Mouse (Mus musculus) stomach, embryonic 14.5 days (tissue): Measurements from ENCODE around the gene Kcnq2. TPM values are rescaled to one million over a fixed set of nuclear protein-coding genes. Genes with fewer than 3 reads are reported as not detected.

ENCODE experiments used
- ATAC-seq: fragments of 200-750 bp; cut with Nextera tagmentation; 2 replicates; pipeline ENCODE4 v1.8.0; 2017; ENCODE audit warnings: low read depth, moderate TSS enrichment; ENCODE audit not compliant: insufficient number of reproducible peaks, insufficient read depth, low FRiP score
- H3K27ac ChIP-seq: fragments of 300-500 bp; sonication (generic); 2 replicates; pipeline ENCODE4 v1.5.1; 2014; ENCODE audit warnings: mild to moderate bottlenecking, low read length, moderate library complexity, mixed read lengths
- H3K27me3 ChIP-seq: fragments of 300-500 bp; sonication (generic); 2 replicates; pipeline ENCODE4 v1.6.1; 2014; ENCODE audit warnings: low read length, control low read depth, mixed read lengths; ENCODE audit not compliant: control insufficient read depth, insufficient read depth
- H3K36me3 ChIP-seq: fragments of 300-500 bp; sonication (generic); 2 replicates; pipeline ENCODE4 v1.6.1; 2014; ENCODE audit warnings: mild to moderate bottlenecking, control low read depth, low read length, moderate library complexity, mixed read lengths; ENCODE audit not compliant: control insufficient read depth, insufficient read depth
- H3K4me1 ChIP-seq: fragments of 300-500 bp; sonication (generic); 2 replicates; pipeline ENCODE4 v1.6.1; 2014; ENCODE audit warnings: low read length, control low read depth, mixed read lengths; ENCODE audit not compliant: control insufficient read depth, insufficient read depth
- H3K4me2 ChIP-seq: fragments of 300-500 bp; sonication (generic); replicated peaks from 2 replicates; pipeline ENCODE4 v1.6.1; 2014; ENCODE audit warnings: low read depth, low read length, control low read depth
- H3K4me3 ChIP-seq: fragments of 300-500 bp; sonication (generic); 2 replicates; pipeline ENCODE4 v1.5.1; 2014; ENCODE audit warnings: low read depth, low read length, control low read depth
- H3K9ac ChIP-seq: fragments of 300-500 bp; sonication (generic); replicated peaks from 2 replicates; pipeline ENCODE4 v1.6.1; 2014; ENCODE audit warnings: low read depth, mild to moderate bottlenecking, control low read depth, low read length, moderate library complexity, mixed read lengths
- H3K9me3 ChIP-seq: fragments of 300-500 bp; sonication (generic); 2 replicates; pipeline ENCODE4 v1.6.1; 2016; ENCODE audit warnings: low read depth, low read length, control low read depth; ENCODE audit not compliant: control insufficient read depth
- WGBS: fragments of 180-500 bp; shearing (Covaris S2); extraction: QIAGEN DNeasy Blood & Tissue Kit; methylation state at CpG from one replicate; pipeline ENCODE4 v1.1.7; 2014; 5-methylcytosine and 5-hydroxymethylcytosine counted together
- polyA plus RNA-seq: library from polyadenylated mRNA; unstranded; fragments of >200 nt; fragmentation: Nextera tagmentation; extraction: Ambion mirVana; gene quantifications from 2 replicates; pipeline ENCODE4 v1.2.1, GENCODE M21; 2014

The Kcnq2 gene
- polyA plus RNA-seq, 1 experiment from 2014 or later, result 3.0 TPM

DNA sequence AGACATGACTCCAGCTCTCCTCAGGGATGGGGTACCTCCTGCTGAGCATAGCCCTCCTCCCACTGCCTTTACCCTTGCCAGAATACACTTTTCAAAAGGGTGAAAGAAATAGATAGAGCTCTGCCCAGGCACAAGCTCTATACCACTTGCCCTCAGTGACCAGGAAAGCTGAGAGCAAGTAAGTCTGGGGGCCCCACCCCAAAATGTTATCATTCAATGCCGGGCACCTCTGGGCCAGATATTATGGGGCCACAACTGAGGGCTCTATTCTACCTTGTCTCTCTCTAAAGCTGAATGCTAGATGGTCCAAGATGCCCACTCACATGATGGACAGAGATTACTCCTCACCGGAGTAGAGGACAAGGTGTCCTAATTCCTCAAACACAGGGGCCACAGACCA, 55.6 kb downstream of the Kcnq2 start:
- Histone ChIP-seq H3K27me3 (no peaks in the 10 kb centered on the region), H3K4me1 (no peaks in the 10 kb centered on the region), H3K9me3 (no peaks in the 10 kb centered on the region), H3K36me3 (no peaks in the 10 kb centered on the region), H3K27ac (no peak overlapping the region), H3K9ac (no peak overlapping the region), H3K4me2 (no peak overlapping the region), H3K4me3 (no peak overlapping the region)
- ATAC-seq, result no peak
- WGBS, result 92% methylated on average over 2 of the region's 2 CpGs

DNA sequence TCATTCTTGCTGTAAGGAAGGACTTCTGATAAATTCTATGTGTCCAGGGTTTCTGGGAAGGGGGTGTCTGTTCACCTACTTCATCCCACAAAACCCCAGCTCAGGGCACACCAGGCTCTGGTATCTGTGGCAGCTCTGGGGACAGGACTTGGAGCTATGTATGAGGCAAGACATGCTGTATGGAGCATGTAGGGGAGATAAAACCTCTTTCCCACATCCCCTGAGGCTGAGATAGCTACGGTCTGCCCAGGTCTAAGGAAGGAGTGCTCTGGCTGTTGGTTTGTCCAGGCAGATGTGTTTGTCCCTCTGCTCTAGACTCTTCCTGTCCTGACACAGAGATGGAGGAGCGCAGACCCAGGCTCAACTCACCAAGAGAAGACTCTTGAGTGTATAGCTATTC, 56.2 kb downstream of the Kcnq2 start:
- WGBS, result 85% methylated on average over 2 of the region's 2 CpGs
- Histone ChIP-seq H3K9me3 (no peaks in the 10 kb centered on the region), H3K27me3 (no peaks in the 10 kb centered on the region), H3K4me3 (no peak overlapping the region), H3K4me1 (no peaks in the 10 kb centered on the region), H3K27ac (no peak overlapping the region), H3K4me2 (no peak overlapping the region), H3K9ac (no peak overlapping the region), H3K36me3 (no peaks in the 10 kb centered on the region)
- ATAC-seq, result no peak

DNA sequence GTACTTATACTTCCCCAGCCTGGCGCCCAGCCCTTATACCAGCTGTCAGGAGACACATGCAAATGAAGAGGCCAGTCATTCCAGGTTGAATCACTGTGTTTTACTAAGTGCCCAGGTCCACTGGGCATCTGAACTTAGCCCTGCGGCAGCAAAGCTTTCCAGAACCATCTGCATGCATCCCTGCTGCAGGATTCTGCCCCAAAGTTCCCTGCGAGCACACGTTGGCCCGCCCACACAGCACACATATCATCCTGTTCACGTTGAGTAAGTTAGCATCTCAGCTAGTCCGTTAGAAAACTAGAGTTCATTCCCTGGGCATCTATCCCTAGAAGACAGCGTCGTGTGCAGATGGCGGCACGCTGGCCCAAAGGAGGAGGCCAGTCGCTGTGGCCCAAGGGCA, 59.6 kb downstream of the Kcnq2 start:
- no peak for ATAC-seq
- H3K9me3 ChIP-seq, result no peaks in the 10 kb centered on the region
- no peaks in the 10 kb centered on the region for H3K36me3 ChIP-seq
- no peak overlapping the region for H3K4me3 ChIP-seq
- 84% methylated on average over 12 of the region's 12 CpGs for WGBS
- H3K4me2 ChIP-seq, result no peak overlapping the region
- H3K27ac ChIP-seq, result no peak overlapping the region
- H3K4me1 ChIP-seq, result no peaks in the 10 kb centered on the region
- H3K27me3 ChIP-seq, result no peaks in the 10 kb centered on the region
- H3K9ac ChIP-seq, result no peak overlapping the region

DNA sequence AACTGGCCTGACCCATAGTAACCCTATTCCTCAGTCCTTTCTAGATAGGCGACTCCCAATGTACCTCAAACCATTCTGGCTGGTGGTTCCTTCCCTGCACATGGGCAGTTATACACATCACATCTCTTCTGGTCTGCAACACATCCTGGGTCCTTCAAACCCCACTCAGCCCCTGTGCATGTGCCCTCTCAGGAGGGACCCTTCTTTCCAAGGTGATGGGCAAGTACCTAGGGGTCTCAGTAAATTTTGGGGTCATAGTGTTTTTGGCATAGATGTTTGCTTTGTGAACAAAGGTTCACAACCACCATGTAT, 62.7 kb downstream of the Kcnq2 start:
- no peak for ATAC-seq
- no peaks in the 10 kb centered on the region for H3K36me3 ChIP-seq
- H3K9me3 ChIP-seq, result no peaks in the 10 kb centered on the region
- H3K4me1 ChIP-seq, result no peaks in the 10 kb centered on the region
- WGBS, result 4% methylated on average over 1 of the region's 1 CpGs
- H3K27ac ChIP-seq, result no peak overlapping the region
- no peak overlapping the region for H3K4me2 ChIP-seq
- H3K9ac ChIP-seq, result no peak overlapping the region
- no peak overlapping the region for H3K4me3 ChIP-seq
- H3K27me3 ChIP-seq, result no peaks in the 10 kb centered on the region

- no peaks in the 10 kb centered on the region for H3K9me3 ChIP-seq
- H3K9ac ChIP-seq, result no peak overlapping the region
- WGBS, result 55% methylated on average over 7 of the region's 7 CpGs
- H3K27ac ChIP-seq, result no peak overlapping the region
- no peaks in the 10 kb centered on the region for H3K27me3 ChIP-seq
- H3K4me1 ChIP-seq, result no peaks in the 10 kb centered on the region
- no peak overlapping the region for H3K4me2 ChIP-seq
- no peak overlapping the region for H3K4me3 ChIP-seq
- H3K36me3 ChIP-seq, result no peaks in the 10 kb centered on the region
- ATAC-seq, result peak; percentile 71; the same call in 1 of the 2 replicates
Measured at GRCm38 (mm10) chr2:181071706-181072402, 63.2 kb downstream of the Kcnq2 start.

DNA sequence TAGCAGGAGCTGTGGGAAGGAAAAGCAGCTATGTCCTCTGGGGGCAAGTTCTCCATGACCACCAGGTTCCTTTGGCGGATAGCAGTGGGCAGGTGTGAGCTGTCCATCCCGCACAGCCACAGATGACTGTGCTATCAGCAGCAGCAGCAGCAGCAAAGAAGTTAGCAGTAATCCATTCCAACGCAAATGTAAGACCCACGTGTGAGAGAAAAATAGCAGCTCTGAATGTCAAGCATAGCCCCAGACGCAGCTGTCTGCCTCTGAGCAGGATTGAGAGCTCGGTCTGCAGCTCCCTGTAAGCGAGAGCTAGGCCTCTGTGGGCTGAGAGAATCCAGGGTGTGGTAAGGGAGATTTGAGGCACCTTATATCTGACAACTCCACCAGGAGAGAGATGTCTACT, 65.0 kb downstream of the Kcnq2 start:
- no peak overlapping the region for H3K4me2 ChIP-seq
- no peaks in the 10 kb centered on the region for H3K4me1 ChIP-seq
- no peaks in the 10 kb centered on the region for H3K36me3 ChIP-seq
- 0 out of 2 replicates have a peak overlapping the region, but pooled peaks have one; percentile 6 for H3K9ac ChIP-seq
- H3K4me3 ChIP-seq, result no peak overlapping the region
- H3K27ac ChIP-seq, result no peak overlapping the region
- WGBS, result 40% methylated on average over 7 of the region's 7 CpGs
- no peaks in the 10 kb centered on the region for H3K9me3 ChIP-seq
- no peak for ATAC-seq
- H3K27me3 ChIP-seq, result no peaks in the 10 kb centered on the region

DNA sequence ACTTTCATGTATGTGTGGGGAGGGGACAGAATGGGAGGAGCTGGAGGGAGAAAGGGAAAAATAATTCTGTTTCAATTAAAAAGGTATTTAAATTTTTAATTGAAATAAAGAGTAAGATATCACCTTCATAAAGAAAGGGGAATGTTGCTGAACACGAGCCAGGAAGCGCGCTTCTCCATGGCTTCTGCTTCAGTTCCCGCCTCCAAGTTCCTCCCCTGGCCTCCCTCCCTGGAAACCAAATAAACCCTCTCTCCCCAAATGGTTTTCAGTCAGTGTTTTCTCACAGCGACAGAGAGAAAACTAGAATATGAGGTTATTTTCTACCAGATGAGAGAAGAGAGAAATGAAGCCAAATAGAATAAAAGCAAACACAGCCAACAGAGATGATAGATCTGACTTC, 66.6 kb downstream of the Kcnq2 start:
- Histone ChIP-seq H3K9ac (no peak overlapping the region), H3K4me2 (no peak overlapping the region), H3K4me1 (no peaks in the 10 kb centered on the region), H3K9me3 (no peaks in the 10 kb centered on the region), H3K27ac (no peak overlapping the region), H3K27me3 (no peaks in the 10 kb centered on the region), H3K36me3 (no peaks in the 10 kb centered on the region), H3K4me3 (no peak overlapping the region)
- no peak for ATAC-seq
- 71% methylated on average over 5 of the region's 5 CpGs for WGBS

GRCm38 (mm10) chr2:181065827-181066226, 69.3 kb downstream of the Kcnq2 start:
- no peak for ATAC-seq
- Histone ChIP-seq H3K4me2 (no peak overlapping the region), H3K36me3 (no peaks in the 10 kb centered on the region), H3K27me3 (no peaks in the 10 kb centered on the region), H3K9ac (no peak overlapping the region), H3K4me1 (no peaks in the 10 kb centered on the region), H3K9me3 (no peaks in the 10 kb centered on the region), H3K27ac (no peak overlapping the region), H3K4me3 (no peak overlapping the region)
- 37% methylated on average over 4 of the region's 4 CpGs for WGBS

DNA sequence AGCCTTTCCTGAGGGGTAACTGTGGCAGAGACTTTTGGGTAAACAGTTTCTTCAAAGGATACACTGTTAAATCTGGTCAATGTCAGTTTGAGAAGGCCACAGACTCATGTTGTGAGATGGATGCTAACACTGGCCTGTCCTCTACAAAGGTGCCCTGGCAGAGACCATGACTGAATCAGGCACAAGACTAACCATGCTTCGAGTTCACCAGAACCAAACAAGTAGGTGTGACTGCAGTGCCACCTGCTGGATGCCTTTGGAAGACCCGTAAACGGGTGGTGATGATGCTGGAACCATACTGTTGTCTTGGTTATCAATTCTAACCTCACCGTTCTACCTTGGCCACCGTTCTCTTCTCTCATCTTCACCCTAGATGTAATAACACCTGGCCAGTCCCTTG, 75.0 kb downstream of the Kcnq2 start:
- Histone ChIP-seq H3K27ac (no peak overlapping the region), H3K4me3 (no peak overlapping the region), H3K36me3 (no peaks in the 10 kb centered on the region), H3K27me3 (no peaks in the 10 kb centered on the region), H3K9ac (no peak overlapping the region), H3K4me1 (no peaks in the 10 kb centered on the region), H3K4me2 (no peak overlapping the region), H3K9me3 (no peaks in the 10 kb centered on the region)
- WGBS, result 19% methylated on average over 5 of the region's 5 CpGs
- 0 out of 2 replicates have a peak, but pooled peaks have one; percentile 46 for ATAC-seq
